Mouse (Mus musculus) brain, embryonic 14.5 days (tissue): ENCODE measurements around the gene Coq10b.

ENCODE experiments used
- CTCF ChIP-seq: fragments of 200-500 bp; IDR thresholded peaks from 2 replicates; pipeline ENCODE4 v1.5.1; 2012; ENCODE audit warnings: inconsistent platforms, mild to moderate bottlenecking, moderate library complexity, borderline replicate concordance; ENCODE audit not compliant: insufficient read depth, insufficient read length; ENCODE audit errors: extremely low read depth
- POLR2A ChIP-seq: fragments of 200-500 bp; IDR thresholded peaks from 2 replicates; pipeline ENCODE4 v1.6.1; 2012; ENCODE audit warnings: mild to moderate bottlenecking, inconsistent platforms, borderline replicate concordance; ENCODE audit not compliant: poor library complexity, insufficient read depth, insufficient read length, severe bottlenecking; ENCODE audit errors: extremely low read depth

GRCm38 (mm10) chr1:55087401-55087904 lies 34.9 kb downstream of the Coq10b start:
- TF ChIP-seq CTCF (no peak), POLR2A (peak; percentile 71)
